Mouse (Mus musculus): ENCODE results near the gene Sephs2.
"Not testable (repeated sequence)": the region's sequence is repeated elsewhere in the genome, so short reads cannot be mapped to it uniquely, and the experiment has no call there.

Gene Sephs2

GRCm38 (mm10) chr7:127270666-127271065 lies 3.2 kb downstream of the Sephs2 start:
- no peak for DNase-seq (ENCODE audit: low spot score)

DNA sequence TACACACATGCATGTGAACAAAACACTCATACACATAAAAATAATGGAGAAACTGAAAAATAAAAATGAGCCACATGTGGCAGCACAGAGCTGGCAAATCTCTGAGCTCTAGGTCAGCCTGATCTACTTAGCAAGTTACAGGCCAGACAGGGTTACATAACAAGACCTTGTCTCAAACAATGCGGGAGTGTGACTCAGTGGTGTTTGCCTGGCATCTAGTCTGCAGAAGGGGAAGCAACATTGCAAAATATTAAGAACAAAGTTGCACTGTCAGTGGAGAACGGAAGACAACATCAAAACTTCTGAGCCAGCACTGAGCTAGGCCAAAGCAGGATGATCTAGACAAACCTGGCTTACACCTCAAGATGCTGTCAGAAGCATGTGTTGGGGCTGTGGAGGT lies 3.6 kb downstream of the Sephs2 start:
- no peak for DNase-seq (ENCODE audit: low spot score)

GRCm38 (mm10) chr7:127263526-127263925 lies 10.3 kb downstream of the Sephs2 start:
- no peak for DNase-seq (ENCODE audit: low spot score)

DNA sequence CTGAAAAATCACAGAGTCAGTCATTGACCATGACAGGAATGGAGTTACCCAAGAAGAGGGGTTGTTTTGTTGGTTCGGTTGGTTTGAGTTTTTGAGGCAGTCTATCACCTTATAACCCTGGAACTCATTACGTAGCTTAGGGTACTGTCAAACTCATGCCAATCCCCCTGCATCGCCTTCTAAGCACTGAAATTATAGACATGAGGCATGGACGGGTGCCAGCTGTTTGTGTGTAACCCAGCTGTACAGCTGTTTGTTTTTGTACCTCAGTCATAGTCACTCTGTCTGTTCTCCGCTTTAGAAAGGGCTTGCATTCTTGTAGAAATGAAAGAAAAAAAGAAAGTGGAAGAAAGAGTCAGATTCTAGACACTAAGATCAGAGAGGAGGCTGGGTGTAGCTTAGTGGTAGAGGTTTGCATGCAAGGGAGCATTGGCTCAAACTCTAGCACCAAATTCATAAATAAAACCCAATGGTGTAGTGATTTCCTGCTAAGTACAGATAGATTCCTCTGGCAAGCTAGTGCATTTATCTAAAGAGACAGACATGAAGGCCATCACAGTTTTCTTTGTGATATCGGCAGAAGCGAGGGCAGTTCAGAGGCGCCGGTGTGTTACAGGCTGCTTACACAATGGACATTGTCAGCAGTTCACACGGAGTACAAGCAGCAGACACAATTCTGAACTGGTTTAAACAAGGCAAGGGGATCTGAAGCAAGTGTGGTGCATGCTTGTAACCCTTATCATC lies 11.5 kb downstream of the Sephs2 start:
- DNase-seq (ENCODE audit: low spot score): peak; percentile 56

DNA sequence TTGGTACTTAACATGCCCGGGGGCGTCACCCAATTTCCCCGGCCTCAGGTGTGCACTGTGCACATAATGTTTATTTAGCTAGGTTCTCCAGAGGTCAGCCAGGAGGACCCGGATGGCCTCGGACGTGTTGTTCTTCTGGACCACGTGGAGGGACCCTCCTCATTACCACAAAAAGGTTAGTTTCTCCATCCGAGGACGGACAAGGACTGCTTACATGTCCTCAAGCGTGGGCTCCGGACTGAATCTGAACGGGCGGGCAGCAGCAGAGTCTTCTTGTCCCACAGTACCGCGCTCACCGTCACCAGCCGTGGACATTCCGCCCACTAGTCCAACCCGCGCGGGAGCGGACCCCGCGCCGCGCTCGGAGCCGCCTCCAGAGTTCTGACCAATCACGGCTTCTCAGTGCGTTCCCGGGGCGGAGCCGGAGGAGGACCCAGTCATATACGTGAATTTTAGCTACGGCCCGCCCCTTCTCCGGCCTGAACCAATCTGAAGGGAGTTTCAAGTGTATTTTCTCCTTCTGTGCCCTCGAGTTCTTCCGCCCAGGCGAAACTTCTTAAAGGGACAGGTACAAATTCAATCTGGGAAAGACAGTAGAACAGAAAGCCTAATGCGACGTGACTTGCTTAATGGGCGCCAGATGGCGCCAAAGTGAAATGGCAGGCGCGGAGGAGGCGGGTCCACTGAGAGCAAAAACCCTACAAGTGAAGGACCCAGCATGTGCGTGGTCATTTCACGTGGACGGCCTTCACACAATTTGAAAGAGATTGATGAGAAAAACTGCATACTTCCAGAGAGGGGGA lies 13.3 kb downstream of the Sephs2 start, which contains the start of gene Dctpp1:
Gene Dctpp1, minus strand, starts transcription at position 401 of the 803 bp plus-strand sequence.
- peak; percentile 97 for DNase-seq (ENCODE audit: low spot score)

GRCm38 (mm10) chr7:127259186-127259905 lies 14.5 kb downstream of the Sephs2 start:
- DNase-seq (ENCODE audit: low spot score): no peak

GRCm38 (mm10) chr7:127256518-127256917 lies 17.3 kb downstream of the Sephs2 start:
- DNase-seq (ENCODE audit: low spot score): no peak

- DNase-seq (ENCODE audit: low spot score): no peak
Observed at GRCm38 (mm10) chr7:127255965-127256364, 17.9 kb downstream of the Sephs2 start.

DNA sequence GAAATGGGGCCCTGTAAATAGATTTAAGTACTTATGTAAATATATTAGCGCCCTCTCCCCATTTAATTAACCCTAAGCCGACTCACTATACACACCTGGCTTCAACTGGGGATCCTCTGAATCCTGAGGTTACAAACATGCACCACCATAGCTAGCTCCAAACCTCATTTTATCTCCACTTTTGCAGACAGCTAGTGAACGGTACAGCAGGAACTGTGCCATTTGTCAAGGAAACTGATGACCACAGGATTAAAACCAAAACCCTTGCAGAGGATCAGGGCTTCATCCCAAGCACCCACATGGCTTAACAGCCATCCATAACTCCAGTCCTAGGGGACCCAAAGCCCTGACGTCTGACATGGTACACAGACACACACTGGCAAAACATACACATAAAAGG lies 18.8 kb downstream of the Sephs2 start:
- DNase-seq (ENCODE audit: low spot score): no peak

GRCm38 (mm10) chr7:127253821-127254769 lies 19.8 kb downstream of the Sephs2 start:
- DNase-seq (ENCODE audit: low spot score): peak; percentile 97

DNA sequence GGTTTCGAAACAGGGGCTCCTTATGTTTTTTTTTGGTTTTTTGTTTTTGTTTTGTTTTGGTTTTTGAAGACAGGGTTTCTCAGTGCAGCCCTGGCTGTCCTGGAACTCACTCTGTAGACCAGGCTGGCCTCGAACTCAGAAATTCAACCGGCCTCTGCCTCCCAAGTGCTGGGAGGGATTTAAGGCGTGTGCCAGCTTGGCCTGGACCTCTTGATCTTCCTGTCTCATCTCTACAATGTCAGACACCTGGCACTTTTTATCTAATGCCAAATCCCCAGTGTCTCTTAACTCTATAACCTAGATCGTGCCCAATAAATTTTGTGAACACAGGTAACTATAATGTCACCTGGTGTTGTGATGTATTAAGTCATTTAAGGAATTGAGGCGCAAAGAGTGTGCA lies 20.5 kb downstream of the Sephs2 start:
- DNase-seq (ENCODE audit: low spot score): no peak

- DNase-seq (ENCODE audit: low spot score): no peak
Observed at GRCm38 (mm10) chr7:127252414-127252813, 21.4 kb downstream of the Sephs2 start.

DNA sequence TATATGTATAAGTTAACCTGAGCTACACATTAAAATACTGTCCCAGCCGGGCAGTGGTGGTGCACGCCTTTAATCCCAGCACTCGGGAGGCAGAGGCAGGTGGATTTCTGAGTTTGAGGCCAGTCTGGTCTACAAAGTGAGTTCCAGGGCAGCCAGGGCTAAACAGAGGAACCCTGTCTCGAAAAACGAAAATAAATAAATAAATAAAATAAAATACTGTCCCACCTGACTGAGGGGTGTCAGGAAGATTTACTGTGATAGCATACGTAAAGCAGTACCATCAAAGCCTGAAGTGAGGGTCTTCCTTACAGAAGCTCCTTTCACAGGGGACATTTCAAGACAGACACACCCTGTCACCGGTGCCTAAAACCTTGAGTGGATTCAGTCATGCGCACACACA lies 23.3 kb downstream of the Sephs2 start:
- not testable (repeated sequence) for DNase-seq (ENCODE audit: low spot score)

DNA sequence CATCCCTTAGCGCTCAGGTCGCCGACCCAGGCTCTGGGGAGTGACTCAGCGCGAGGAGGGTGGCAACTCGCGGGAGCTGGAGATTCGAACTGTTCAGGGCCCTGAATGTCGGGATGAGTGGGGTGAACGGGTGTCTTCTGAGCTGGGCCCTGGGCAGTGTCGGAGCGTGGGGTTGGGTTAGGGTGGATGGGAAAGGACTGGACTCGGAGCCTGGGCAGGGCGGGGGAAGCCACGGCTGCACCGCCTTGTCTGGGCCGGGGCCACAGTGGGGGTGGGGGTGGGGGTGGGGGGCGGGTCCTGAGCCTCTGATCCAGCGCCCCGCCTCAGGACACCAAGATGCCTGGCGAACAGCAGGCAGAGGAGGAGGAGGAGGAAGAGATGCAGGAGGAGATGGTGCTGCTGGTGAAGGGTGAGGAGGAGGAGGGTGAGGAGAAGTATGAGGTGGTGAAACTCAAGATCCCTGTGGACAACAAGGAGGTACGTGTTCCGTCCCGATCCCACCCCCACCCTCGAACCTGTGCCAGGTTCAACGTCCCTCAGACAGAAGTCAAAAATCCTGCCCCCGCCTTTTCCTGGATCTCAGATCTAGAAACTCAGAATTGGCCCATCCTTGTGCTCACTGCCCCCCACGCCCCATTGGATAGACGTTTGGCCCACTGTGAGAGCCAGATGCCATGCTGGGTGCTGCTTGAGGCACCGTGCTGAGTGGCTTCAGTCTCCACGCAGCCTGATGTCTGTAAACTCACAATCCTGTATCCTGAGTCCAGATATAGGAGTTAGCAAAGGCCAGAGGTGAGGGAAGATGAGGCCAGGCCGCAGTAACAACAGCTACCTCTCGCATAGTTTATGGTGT lies 29.0 kb downstream of the Sephs2 start:
- no peak for DNase-seq (ENCODE audit: low spot score)

DNA sequence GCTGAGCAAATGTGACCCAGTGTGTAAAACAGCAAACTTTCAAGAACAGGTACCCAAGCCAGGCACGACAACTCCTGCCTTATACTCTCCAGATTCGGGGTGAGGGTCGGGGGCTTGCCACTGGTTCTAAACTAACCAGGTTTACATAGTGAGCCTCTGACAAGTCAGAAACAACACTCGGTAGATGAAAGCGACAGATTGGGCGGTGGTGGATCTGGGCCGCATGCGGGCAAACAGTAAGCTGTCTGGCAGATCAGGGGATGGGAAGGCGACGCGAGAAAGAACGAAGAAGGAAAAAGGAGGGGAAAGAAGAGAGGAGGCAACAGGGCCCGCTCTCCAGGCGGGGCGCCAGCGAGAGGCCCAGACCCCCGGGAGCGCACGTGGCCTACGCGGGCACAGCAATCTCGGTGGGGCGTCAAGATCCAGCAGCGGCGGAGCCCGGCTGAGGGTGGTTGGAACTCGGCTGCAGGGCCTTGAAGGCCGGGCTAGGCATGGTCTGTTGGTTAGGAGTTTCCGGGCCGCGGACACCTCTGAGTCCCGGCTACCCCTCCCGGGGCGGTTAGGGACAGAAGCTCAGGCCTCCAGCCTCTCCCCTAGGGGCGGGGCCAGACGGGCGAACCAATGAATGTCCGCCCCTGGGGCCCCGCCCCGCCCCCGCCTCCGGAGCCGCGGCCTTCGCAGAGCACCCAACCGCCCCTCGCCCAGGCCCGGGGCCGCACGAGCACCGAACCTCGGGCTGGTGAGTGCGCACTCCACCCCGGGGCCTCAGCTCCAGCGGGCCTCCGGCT lies 29.8 kb downstream of the Sephs2 start, which contains the start of gene Zfp771:
Gene Zfp771, plus strand, starts transcription at position 405 of the 788 bp plus-strand sequence.
- DNase-seq (ENCODE audit: low spot score): peak; percentile 99

- no peak for DNase-seq (ENCODE audit: low spot score)
Observed at GRCm38 (mm10) chr7:127243361-127243867, 30.4 kb downstream of the Sephs2 start.

- no peak for DNase-seq (ENCODE audit: low spot score)
Observed at GRCm38 (mm10) chr7:127234777-127235176, 39.1 kb downstream of the Sephs2 start.

GRCm38 (mm10) chr7:127233765-127234164 lies 40.1 kb downstream of the Sephs2 start:
- no peak for DNase-seq (ENCODE audit: low spot score)

- DNase-seq (ENCODE audit: low spot score): no peak
Observed at GRCm38 (mm10) chr7:127233368-127233749, 40.5 kb downstream of the Sephs2 start.
